Mouse (Mus musculus) adipocyte (in vitro differentiated cells): ENCODE measurements at regions not wholly inside any gene's neighbourhood (a gene's known extent, or its start where the extent isn't known, plus 50 kb on each side); places are given as distances from the start of the nearest gene placed in this dataset.

Experiments used
- DNase-seq: peaks from one replicate; pipeline ENCODE4 v3.0.0-alpha.2; 2016; ENCODE audit warnings: low spot score

DNA sequence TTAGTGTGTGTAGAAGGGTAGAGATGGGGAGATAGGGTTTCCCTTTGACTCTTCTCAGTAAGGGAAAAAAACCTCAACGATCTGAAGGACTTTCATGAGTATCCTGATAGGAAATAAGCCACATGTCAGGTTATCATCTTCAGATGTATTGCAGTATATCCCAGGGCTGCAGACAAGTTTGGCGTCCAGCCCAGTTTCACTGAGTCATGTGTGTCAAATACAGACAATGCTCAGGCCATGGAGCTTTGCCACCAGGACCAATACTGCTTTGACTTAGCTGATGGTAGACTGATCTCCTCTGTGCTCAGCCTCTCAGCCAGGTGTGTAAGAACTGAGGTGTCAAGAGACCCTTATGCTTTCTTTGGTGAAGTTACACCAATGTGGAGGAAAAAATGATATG is 62.9 kb downstream of the Cst10 start:
- DNase-seq: no peak

DNA sequence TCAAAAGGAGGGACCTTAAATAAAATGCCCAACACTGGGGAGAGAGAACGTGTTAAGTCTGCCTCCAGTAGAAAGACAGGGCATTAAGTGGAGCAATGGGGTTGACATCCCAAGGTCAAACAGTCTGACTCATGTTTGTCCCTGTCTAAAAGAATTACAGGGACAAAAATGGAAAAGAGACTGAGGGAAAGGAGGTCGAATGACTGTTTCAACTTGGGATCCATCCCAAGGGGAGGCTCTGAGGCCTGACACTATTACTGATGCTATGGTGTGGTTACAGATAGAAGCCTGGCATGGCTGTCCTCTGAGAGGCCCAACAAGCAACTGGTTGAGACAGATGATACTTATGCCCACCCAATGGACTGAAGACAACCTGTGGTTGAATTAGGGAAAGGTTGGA is 67.6 kb downstream of the Cst10 start:
- no peak for DNase-seq

DNA sequence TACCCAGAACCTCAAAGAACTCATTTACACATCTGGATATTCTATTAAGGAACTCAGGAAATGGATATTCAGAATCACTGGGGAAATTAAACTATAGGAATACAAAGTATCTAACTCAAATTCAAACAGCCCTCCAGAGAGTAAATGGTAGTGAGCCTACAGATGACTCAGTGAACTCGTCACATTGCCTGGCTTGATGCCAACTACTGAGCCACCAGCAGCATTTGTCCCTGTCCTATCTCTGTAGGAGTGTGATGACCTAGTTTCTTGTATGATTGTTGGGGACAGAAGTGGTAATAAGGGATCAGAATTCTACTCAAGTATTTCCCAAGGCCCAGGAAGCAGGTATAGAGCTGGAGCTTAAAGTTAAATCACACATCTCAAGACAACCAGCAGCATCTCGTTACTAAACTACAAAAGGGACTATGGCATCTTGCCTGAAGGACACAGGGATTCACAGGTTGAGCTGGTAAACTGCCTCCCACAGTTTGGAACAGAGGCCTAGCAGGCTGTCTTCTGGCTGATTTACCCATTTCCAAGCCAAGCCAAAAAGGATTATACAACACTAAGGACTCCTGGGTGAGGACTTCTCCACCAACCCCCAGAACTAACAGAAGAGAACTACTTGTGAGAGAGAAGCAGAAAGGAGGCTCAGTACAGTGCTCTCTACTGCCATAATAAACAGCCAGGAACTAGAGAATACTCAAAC is 88.6 kb downstream of the Cst10 start:
- no peak for DNase-seq

DNA sequence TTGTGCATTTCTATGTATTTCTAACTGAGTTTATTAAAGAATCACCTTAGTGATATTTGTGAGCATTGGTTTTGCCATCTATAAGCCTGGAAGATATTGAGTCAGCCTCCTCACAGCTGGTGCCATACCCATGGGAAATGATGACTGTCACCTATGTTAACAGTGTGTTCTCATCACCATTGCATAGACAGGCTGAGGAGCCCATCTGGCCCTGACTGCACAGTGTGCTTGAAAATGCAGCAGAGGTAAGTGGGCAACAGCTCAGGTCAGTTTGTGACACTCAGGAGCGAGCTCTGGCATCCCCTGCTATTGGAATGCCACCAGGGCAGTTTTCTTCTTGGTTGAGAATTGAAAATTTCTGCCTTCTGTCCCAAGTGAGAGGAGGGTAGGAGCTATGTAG is 108.0 kb downstream of the Cst10 start:
- no peak for DNase-seq

DNA sequence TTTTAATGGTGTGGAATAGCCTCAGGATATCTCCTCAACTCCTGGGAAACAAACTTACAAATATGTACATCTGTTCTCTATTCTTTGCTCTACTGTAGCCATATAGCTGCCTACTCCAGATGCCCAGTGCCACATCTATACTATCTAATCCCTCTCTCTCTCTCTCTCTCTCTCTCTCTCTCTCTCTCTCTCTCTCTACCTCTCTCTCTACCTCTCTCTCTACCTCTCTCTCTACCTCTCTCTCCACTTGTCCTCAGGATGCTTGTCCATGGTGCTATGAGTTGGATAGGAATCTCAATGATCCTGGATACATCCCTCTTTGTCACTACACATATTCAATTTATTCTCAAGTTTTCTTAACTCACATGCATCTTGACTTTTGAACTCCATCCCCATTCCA is 119.6 kb downstream of the Cst10 start:
- DNase-seq: no peak

DNA sequence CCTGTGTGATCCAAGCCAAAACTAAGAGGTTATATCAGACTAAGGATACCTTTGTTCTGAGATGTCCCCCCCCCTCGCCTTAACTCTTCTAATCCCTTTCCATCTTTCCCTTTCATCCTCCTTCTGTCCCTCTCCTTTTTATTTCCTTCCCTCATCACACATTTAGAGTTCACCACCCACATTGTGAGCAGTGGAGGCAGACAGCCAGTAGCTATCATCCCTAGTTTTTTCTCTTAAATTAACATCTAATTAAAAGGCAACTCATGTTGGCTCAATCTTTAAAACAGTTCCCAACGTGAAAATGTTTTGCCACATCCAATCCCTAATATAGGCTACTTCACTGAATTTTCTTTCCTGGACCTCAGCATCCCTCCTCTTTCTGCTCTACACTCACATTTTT is 138.0 kb downstream of the Cst10 start:
- DNase-seq: no peak

DNA sequence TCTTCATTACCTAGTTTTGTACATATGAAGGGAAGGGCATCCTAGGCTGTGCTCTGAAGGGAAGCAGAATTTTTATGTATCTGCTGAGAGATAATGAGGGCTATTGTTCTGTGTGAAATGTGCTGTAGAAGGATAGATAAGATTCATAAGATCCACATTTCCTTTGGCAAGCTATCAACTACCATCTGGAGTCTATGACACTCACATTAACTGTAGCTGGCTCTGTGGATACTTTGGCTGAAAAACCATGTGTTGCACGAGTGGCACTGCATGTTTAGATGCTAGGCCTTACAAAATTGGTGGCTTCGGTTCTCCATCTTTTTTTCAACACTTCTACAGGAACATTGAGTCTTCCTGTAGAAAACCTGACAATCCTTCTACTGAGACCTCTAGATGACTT is 140.9 kb downstream of the Cst10 start:
- DNase-seq: no peak

DNA sequence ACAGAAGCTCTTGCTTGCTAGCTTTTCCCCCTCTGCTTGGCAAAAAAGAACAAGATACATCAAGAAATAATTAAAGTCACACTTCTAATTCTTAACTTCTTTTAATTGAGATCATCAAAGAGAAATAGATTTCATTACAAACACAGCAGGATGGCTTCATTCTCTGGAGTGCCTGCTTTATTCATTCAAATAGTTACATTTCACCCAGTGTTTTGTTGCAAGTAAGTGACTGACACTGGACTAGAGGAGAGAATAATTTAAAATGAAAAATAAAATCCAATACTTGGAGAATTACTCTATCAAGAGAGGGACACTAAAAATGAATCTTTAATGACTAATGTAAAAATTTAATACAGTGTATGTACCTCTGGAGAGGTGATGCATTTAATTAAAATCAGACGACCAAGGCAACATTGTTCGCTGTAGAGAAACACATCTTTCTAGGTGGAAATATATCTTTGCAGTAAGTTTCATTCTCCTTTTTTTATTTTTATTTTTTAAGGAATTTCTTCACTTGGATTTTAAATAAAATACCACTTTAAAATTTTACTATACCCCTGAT is 141.9 kb downstream of the Cst10 start:
- DNase-seq: no peak

DNA sequence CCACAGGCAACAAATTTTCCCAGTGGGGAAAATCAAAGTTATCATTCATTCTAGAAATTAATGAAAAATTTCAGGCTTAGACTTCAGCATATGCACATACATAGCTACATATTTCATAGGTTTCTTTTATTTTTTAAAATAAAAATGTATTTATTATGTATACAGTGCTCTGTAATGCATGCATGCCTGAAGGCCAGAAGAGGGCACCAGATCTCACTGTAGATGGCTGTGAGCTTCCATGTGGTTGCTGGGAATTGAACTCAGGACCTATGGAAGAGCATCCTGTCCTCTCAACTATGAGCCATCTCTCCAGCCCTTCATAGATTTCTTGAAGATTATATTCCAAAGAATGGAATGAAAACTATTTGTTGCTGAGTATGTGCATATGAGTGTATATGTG is 150.4 kb downstream of the Cst10 start:
- no peak for DNase-seq

DNA sequence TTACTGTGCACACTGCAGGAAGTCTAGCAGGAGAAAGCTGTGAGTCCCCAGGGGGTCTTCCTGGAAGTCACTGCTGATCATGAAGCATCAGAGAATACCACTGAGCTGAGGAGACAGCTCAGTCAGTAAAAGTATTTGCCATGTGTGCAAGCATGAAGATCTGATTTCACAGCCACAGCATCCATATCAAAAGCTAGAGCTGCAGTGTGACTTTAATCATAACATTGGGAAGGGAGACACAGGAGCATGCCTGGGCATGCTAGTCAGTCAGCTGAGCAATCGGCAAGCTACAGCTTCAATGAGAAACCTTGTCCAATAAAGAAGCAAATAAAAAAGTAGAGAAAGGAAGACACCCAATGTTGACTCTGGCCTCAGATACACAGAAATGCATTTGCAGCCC is 168.9 kb downstream of the Cst10 start:
- DNase-seq: no peak

DNA sequence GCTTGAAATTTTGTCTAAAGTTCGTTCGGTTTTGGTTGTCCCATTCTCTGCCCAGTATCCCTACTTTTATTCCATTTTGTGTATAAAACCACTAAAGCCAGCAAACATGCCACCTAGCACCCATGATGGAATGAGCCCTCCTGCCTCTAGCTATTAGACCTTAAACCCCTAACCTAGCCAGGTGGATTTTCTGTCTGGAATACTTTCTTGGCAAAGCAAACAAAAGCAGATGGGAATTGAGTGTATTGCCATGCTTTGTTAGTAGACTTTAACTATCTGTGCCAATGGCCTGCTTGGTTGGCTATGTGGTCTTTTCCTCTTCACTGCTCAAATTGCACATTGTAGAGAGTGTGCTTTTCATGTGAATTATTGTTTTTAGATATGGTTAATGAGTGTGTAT is 197.7 kb downstream of the Cst10 start:
- DNase-seq: no peak

DNA sequence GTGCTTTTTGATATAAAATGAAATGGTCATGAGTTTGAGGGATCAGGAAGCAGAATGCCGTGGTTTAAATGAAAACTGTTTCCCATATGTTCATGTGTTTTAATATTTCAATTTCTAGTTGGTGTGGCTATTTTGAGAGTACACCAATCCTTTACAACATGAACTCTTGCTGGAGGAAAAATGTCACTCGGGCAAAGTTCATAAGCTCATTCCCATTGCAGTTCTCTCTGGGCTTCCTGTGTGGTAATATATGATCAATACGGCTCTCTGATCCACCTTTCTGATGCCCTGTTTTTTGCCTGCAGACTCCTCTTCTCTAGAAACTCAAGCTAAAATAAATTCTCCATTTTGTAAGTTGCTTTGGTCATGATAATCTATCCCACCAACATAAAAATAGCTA is 208.5 kb downstream of the Cst10 start:
- no peak for DNase-seq

DNA sequence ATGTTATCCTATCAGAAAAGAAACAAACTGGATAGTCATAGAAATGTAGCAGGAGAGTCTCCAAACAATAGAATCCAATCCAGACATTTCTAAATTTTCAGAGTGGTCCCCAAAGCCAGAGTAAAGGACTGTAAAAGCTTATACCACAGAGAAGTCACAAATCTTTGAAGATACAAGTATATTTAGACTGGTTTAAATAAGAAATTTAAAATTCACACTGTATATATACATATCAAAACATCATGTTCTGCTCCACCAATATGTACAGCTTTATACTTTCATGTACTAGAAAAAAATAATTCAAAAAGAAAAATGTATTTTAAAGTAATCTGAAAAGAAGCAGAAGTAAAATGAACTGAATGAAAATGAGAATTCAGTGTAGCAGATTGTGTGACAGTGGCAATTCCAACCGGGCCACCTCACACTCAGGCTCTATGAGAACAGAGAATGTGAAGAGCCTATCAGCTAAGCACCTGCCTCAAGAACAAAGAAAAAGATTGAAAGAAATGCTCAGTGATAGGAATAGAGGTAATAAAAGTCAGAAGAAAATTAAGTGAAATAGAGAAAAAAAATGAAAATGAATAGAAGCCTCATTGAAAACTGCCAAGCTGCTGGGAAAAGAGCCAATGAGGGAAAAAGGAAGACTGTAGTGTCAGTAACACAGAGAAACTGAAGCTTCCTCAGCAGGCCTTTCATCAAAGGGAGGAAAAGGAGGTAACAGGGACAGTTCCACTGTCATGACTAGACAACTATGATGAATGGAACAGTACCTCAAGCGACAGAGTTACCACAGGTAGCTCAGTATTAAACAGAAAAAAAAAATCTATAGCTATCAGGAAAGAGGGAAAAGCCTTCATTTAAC is 209.5 kb downstream of the Cst10 start:
- DNase-seq: peak; percentile 14

DNA sequence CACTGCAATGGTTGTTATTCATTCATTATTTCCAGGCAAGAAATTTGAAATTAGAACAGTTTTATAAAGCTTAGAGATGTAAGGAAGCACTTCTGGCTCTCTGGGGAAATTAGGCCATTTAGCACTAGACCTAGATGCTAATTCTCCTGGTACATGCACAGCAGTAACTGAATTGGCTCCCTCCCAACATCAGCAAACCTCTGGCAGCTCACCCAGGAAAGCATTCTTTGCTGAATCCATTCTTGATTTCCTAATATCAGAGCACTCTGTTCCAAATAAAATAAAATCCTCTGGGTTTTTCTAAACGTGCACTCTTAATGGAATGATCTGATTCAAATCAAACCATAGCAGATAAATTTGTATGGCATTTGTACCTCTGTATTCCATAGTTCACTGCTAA is 203.4 kb upstream of the Syndig1 start:
- DNase-seq: peak; percentile 53

DNA sequence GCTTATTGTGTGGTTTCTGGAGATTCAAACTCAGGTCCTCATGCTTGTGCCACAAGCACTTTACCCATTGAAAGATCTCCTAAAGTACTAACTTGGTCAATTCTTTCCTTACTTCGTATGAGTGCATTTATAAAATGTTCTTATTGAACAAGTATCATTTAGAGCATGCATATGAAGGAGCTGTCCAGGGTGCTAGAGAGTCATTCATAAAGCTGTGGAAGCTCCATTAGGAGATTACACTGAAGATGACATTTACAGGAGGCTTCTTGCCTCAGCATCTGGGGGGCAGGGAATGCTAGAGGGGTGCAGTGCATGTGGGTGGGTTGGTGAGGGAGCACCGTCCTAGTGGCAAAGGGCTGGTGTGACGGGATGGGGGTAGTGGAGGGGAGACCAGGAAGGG is 187.8 kb upstream of the Syndig1 start:
- no peak for DNase-seq

DNA sequence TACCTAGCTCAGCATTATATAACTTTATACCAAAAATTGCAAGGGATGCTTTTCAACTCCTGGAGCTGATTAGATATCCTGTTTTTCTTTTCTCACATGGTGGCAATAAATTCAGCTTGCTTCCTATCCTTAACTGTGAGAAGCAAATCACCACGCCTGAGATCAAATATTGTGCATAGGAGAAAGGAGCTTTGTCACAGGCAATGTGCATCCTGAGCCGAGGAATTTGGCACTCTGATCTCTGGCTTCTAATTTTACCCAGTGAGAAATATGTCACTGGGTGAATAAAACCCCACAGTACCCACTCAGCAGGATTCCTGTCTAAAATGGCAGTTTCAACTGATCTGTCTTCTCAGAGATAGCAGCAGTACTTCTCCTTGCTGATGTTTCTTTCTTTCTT is 177.2 kb upstream of the Syndig1 start:
- DNase-seq: no peak

DNA sequence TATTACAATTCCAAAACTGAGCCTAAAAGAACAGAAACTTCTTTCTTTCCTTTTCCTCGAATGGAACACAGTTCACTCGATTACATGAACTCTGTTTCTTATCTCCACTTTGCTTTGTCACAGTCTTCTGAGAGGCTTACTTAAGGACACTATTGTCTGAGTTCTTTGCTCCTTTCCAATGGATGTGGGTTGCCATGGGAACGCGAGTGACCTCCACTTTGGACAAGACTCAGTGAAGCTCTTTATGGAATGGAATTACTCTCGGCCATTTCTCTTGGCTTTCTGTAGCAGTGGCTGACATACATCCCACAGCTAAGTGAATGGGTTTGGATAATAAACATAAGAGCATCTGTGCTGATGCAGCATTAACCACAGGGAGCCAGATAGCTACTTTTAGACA is 167.9 kb upstream of the Syndig1 start:
- DNase-seq: no peak

DNA sequence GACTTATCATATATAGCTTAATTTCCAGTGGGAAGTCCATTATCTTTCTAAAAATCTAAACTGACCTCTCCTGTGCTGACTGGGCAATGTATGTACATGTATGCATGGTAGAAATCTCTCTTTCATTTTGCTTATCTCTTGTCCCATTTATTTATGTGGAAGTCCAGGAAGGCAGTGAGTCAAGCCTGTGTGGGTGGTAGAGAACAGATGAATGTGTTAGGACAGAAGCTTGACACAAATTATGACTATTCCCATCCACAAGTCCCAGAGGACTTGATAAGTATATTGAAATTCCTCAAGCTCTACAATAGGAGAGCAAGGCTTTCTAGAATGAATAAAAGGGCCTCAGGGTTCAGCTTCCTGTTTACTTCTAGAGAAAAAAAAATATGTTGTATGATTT is 164.6 kb upstream of the Syndig1 start:
- DNase-seq: no peak

DNA sequence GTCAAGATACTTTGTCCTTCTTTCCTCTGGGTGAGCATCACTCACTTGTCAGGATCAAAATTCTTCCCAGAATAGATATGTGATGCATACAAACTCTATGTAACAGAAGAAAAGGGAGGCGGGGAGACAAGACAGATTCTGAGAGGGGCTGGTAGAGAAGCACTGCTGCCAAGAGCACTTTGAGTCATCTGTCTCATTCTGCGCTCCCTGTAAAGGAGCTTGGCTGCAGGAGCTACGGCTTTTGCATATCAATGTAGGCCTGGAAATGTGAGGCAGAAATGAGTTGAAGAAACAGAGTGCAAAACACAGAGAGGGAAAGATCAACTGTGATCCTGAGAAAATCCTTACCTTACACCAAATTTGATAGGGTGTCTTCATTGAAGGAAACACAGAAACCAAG is 162.6 kb upstream of the Syndig1 start:
- DNase-seq: no peak

DNA sequence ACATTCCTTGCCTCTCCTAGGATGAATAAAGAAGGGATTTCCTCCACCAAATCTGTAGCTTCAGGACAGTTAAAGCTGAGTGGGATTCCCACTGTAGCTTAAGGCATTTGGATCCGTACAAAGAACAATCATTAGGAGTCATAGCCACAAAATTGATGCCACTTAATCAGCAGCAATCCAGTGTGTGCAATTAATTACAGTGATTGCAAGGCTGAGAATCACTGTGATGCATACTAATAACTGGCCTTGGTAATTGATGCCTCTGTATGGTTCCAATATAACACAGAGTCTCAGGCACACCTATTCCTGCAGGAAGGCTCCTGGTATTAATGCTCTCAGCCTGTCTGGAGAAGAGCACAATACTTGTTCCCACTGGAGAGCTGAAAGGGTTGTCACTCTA is 157.1 kb upstream of the Syndig1 start:
- DNase-seq: no peak

DNA sequence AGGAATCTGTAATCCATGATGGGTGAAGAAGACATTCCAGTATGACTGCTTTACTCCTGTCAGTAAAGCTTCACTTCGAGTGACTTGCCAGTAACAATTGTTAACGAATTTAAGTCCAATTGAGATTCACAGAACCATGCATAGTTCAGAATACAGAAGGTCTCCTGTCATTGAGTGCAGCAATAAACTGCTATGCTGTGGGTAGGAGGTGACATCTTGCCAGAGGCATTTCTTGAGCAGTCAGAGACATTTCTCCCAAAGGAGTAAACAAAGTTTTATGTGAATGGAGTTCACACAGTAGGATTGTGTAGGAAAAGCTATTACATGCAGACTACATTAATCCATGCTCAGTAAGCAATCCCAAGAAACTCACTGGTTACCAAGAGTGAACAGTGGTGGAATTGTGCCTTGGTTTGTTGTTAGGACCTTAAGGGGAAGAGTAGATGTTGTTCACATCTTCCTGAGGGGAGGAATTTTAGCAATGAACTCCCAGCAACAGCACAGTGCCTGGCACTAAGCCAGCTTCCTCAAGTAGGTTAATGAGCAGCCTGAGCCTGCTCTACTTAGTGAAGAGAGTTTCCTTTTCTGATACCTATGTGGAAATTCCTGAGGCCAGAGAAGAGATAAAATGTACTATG is 149.1 kb upstream of the Syndig1 start:
- no peak for DNase-seq

DNA sequence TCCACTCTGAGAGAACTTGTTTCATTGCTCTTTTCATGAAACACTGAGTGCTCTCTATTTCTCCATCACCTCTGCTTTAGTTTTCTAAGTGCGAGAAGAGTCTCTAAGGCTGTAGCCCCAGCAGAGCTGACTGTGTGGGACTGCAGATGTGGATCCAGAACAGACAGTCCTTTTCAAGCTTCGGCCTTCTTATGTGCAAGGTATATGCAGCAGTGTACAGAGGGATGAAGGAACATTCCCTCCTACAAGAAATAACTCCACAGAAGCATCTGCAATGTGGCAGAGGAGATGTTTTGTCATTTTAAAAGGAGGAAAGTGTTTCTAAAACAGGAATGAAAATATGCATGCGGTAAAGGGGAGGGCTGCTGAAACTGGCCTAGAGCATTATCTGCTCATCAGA is 106.7 kb upstream of the Syndig1 start:
- no peak for DNase-seq

DNA sequence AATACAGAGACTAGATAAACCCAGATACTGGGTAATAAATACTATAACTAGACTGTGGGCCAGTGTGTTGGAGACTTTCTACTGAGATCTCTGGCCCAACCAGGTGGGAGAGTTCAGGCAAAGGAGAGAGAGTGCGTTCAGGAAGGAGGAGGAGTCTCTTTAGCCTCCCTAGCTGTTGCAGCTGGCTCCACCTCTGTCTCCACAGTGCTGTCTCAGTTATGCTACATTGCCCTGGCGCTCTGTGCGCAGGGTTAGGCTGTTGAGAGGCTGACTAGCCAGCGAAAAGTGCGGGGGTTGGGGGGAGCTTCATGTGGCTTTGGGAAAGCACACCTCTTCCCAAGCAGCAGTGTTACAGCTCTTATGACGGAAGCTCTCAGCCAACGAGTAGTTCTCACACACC is 104.7 kb upstream of the Syndig1 start:
- no peak for DNase-seq
